Mouse (Mus musculus) hindbrain, embryonic 12.5 days (tissue): ENCODE data around the gene Kcnc1. TPM values are rescaled to one million over a fixed set of nuclear protein-coding genes. Genes with fewer than 3 reads are reported as not detected.

Experiments used
- ATAC-seq: fragments of 200-750 bp; cut with Nextera tagmentation; 2 replicates; pipeline ENCODE4 v1.8.0; 2017; ENCODE audit warnings: moderate TSS enrichment; ENCODE audit not compliant: low FRiP score
- H3K27ac ChIP-seq: fragments of 300-500 bp; sonication (generic); 2 replicates; pipeline ENCODE4 v1.5.1; 2016; ENCODE audit warnings: mild to moderate bottlenecking
- H3K27me3 ChIP-seq: fragments of 300-500 bp; sonication (generic); 2 replicates; pipeline ENCODE4 v1.6.1; 2016; ENCODE audit warnings: mild to moderate bottlenecking
- H3K36me3 ChIP-seq: fragments of 300-500 bp; sonication (generic); 2 replicates; pipeline ENCODE4 v1.6.1; 2016; ENCODE audit warnings: mild to moderate bottlenecking
- H3K4me1 ChIP-seq: fragments of 300-500 bp; sonication (generic); 2 replicates; pipeline ENCODE4 v1.6.1; 2016
- H3K4me2 ChIP-seq: fragments of 300-500 bp; sonication (generic); replicated peaks from 2 replicates; pipeline ENCODE4 v1.6.1; 2016; ENCODE audit warnings: mild to moderate bottlenecking
- H3K4me3 ChIP-seq: fragments of 300-500 bp; sonication (generic); 2 replicates; pipeline ENCODE4 v1.5.1; 2016; ENCODE audit warnings: mild to moderate bottlenecking
- H3K9ac ChIP-seq: fragments of 300-500 bp; sonication (generic); 2 replicates; pipeline ENCODE4 v1.6.1; 2016; ENCODE audit warnings: mild to moderate bottlenecking, moderate library complexity
- H3K9me3 ChIP-seq: fragments of 300-500 bp; sonication (generic); replicated peaks from 2 replicates; pipeline ENCODE4 v1.6.1; 2016; ENCODE audit warnings: mild to moderate bottlenecking
- WGBS: fragments of 180-500 bp; shearing (Covaris S2); methylation state at CpG from one replicate; pipeline ENCODE4 v1.1.7; 2016; 5-methylcytosine and 5-hydroxymethylcytosine counted together
- polyA plus RNA-seq: library from polyadenylated mRNA; unstranded; fragments of >200 nt; fragmentation: Nextera tagmentation; extraction: Ambion mirVana; gene quantifications from 2 replicates; pipeline ENCODE4 v1.2.1, GENCODE M21; 2016

The Kcnc1 gene
- polyA plus RNA-seq, 1 experiment from 2014 or later, result 9.8 TPM

- Histone ChIP-seq H3K4me2 (no peak overlapping the region), H3K4me3 (no peak overlapping the region), H3K27ac (no peak overlapping the region), H3K9me3 (no peaks in the 10 kb centered on the region), H3K4me1 (peaks cover 17% of the 10 kb centered on the region), H3K9ac (no peak overlapping the region), H3K36me3 (no peaks in the 10 kb centered on the region), H3K27me3 (peaks cover 4% of the 10 kb centered on the region; the same call in 1 of the 2 replicates)
- no peak for ATAC-seq
- 85% methylated on average over 5 of the region's 5 CpGs for WGBS
These were observed 16.5 kb downstream of the Kcnc1 start for GRCm38 (mm10) chr7:46412823-46413222.

GRCm38 (mm10) chr7:46413959-46414725 is 17.8 kb downstream of the Kcnc1 start:
- Histone ChIP-seq H3K36me3 (no peaks in the 10 kb centered on the region), H3K4me3 (no peak overlapping the region), H3K27ac (no peak overlapping the region), H3K4me1 (peaks cover 22% of the 10 kb centered on the region), H3K9me3 (no peaks in the 10 kb centered on the region), H3K27me3 (peaks cover 4% of the 10 kb centered on the region; the same call in 1 of the 2 replicates), H3K4me2 (no peak overlapping the region), H3K9ac (no peak overlapping the region)
- WGBS, result 73% methylated on average over 6 of the region's 6 CpGs
- ATAC-seq, result no peak

DNA sequence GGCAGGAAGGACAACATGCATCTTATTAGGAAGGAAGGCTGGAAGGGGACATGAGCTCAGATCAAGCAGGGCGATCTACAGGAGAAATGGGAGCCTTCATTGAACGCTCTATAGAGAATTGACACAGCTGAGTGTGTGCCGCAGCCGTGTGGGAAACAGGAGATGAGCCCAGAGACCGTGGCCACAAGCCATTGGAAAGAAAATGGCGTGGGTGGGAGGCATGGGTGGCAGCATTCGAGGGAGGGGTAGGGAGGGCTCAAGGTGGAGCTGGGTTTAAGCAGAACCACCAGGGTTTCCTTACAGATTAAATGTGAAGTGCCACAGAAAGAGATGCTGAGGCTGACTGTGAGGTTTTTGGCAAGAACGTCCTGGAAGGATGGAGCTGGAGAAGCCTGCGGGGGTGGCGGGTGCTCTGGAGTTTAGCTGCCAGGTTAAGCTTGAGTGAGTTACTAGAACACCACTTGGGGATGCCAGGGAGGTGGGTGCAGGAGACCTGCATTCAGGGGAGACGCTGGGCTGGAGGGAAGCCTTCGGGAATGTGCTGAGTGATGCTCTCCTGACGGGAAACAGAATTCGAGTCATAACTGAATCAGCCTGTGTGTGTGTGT is 19.6 kb downstream of the Kcnc1 start:
- no peak for ATAC-seq
- Histone ChIP-seq H3K9ac (no peak overlapping the region), H3K4me1 (peaks cover 17% of the 10 kb centered on the region), H3K9me3 (no peaks in the 10 kb centered on the region), H3K27ac (no peak overlapping the region), H3K27me3 (peaks cover 10% of the 10 kb centered on the region; the same call in 1 of the 2 replicates), H3K4me3 (no peak overlapping the region), H3K36me3 (no peaks in the 10 kb centered on the region), H3K4me2 (no peak overlapping the region)
- WGBS, result 74% methylated on average over 14 of the region's 14 CpGs

DNA sequence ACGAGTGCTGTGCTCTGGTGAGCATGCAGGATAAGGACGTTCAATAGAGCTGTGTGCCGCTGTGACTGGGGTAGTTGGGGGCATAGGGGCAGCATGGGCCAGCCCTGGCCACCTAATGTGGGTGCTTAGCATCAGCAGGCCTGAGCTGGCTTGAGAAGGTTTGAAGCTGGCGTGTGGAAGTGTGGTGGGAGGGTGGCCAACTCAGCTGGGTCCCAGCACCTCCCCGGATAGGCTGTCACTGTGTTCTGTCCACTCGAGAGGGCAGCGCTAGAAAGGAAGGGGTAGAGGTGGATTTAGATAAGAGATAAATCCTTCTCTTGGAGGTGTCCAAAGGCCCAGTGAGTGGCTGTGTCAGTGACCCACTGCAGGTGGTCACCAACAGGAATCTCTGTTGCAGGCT is 21.2 kb downstream of the Kcnc1 start:
- no peak overlapping the region for H3K27ac ChIP-seq
- no peak overlapping the region for H3K4me3 ChIP-seq
- WGBS, result 73% methylated on average over 7 of the region's 7 CpGs
- no peaks in the 10 kb centered on the region for H3K9me3 ChIP-seq
- no peak overlapping the region for H3K9ac ChIP-seq
- 0 out of 2 replicates have a peak, but pooled peaks cover 6% of the 10 kb centered on the region for H3K27me3 ChIP-seq
- no peak for ATAC-seq
- no peak overlapping the region for H3K4me2 ChIP-seq
- H3K4me1 ChIP-seq, result peaks cover 28% of the 10 kb centered on the region
- H3K36me3 ChIP-seq, result no peaks in the 10 kb centered on the region

DNA sequence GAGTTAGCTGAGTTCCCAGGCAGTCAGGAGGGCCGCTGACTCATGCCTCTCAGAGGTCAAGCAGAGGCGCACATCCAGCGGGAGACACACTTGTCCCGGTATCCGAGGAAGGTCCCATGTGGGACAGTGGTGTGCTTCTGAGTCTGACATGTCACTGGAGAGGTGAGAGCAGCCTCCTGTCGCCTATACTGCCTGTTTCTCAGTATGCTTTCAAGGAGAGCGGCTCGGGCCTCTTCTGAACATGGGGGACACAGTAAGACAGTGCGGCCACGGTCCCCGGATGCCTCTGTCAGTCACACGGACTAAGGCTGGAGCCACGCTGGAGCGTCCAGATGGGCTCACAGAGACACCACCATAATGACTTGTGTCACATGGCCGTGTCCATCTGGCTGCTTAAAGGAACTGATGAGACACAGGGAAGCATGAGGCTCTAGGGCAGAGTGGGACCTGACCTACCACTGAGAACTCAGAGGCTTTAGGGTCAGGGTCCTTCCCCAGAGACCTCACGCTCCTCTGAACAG is 21.9 kb downstream of the Kcnc1 start:
- Histone ChIP-seq H3K9ac (no peak overlapping the region), H3K27ac (no peak overlapping the region), H3K36me3 (no peaks in the 10 kb centered on the region), H3K4me3 (no peak overlapping the region), H3K4me2 (no peak overlapping the region), H3K27me3 (0 out of 2 replicates have a peak, but pooled peaks cover 6% of the 10 kb centered on the region), H3K4me1 (peaks cover 35% of the 10 kb centered on the region), H3K9me3 (no peaks in the 10 kb centered on the region)
- 66% methylated on average over 16 of the region's 16 CpGs for WGBS
- ATAC-seq, result 0 out of 2 replicates have a peak, but pooled peaks have one; percentile 26

DNA sequence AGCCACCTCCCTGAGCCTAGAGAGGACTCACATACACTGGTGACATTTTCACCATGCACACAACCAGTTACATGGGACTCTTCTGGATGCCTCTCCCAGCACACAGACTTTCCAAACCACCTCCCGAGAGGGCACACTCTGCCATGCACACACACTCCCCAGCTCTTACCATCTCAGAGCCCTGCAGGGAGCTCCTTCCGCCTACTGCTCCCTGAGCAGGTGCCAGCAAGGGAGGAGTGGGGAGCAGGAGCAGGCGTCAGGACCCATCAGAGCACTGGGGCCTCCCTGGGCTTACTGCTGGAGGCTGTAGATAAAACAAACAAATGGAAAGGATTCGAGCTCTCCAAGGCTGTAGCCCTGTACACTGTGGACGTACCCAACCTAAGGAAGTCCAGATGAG is 25.2 kb downstream of the Kcnc1 start:
- ATAC-seq, result peak; percentile 4; the same call in 1 of the 2 replicates
- H3K9me3 ChIP-seq, result no peaks in the 10 kb centered on the region
- peak overlapping the region; percentile 68 for H3K27ac ChIP-seq
- H3K4me2 ChIP-seq, result no peak overlapping the region
- 54% methylated on average over 5 of the region's 5 CpGs for WGBS
- 0 out of 2 replicates have a peak, but pooled peaks cover 8% of the 10 kb centered on the region for H3K27me3 ChIP-seq
- H3K4me3 ChIP-seq, result no peak overlapping the region
- no peaks in the 10 kb centered on the region for H3K36me3 ChIP-seq
- H3K4me1 ChIP-seq, result peaks cover 39% of the 10 kb centered on the region
- H3K9ac ChIP-seq, result 0 out of 2 replicates have a peak overlapping the region, but pooled peaks have one; percentile 2

DNA sequence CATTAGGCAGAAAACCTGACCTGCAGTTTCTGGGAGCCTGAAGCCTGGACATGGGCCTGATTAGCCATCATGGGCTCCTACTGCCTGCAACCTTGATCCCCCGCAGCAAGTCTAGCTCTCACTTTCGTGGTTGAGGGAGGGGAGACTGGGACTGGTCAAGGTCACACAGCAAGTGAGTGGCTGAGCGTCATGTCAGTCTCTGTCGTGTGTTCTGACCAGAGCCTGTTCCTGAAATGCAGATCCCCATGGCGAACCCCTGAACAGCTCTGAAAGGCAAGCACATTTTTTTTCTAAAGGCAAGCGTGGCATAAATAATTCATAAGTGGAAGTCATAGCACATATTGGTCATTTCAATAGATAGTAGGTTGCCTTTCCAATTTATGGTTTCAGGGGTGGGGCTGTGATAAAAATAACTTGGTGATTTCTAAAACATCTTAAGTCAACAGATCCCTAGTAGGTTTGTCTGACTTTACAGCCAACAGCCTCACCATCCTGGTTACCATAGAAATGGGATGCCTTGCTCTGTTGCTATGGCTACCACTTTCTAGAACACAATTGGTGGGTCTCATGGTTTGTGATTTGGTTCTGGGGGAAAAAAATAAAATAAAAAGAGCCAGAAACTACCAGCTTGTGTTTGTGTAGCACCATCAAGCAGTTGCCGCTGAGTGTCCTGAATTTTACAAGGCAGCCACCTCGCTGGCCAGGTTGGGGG is 25.9 kb downstream of the Kcnc1 start:
- peak; percentile 70 for ATAC-seq
- H3K9me3 ChIP-seq, result no peaks in the 10 kb centered on the region
- H3K27me3 ChIP-seq, result 0 out of 2 replicates have a peak, but pooled peaks cover 8% of the 10 kb centered on the region
- peaks cover 36% of the 10 kb centered on the region for H3K4me1 ChIP-seq
- 0 out of 2 replicates have a peak overlapping the region, but pooled peaks have one; percentile 2 for H3K9ac ChIP-seq
- peak overlapping the region; percentile 33 for H3K4me2 ChIP-seq
- no peaks in the 10 kb centered on the region for H3K36me3 ChIP-seq
- 37% methylated on average over 8 of the region's 8 CpGs for WGBS
- H3K27ac ChIP-seq, result peak overlapping the region; percentile 78
- no peak overlapping the region for H3K4me3 ChIP-seq

- Histone ChIP-seq H3K9me3 (no peaks in the 10 kb centered on the region), H3K4me1 (peaks cover 36% of the 10 kb centered on the region), H3K4me2 (peak overlapping the region; percentile 33), H3K36me3 (0 out of 2 replicates have a peak, but pooled peaks cover 5% of the 10 kb centered on the region), H3K4me3 (no peak overlapping the region), H3K27me3 (0 out of 2 replicates have a peak, but pooled peaks cover 8% of the 10 kb centered on the region), H3K27ac (peak overlapping the region; percentile 78), H3K9ac (no peak overlapping the region)
- ATAC-seq, result peak; percentile 76
- WGBS, result 50% methylated on average over 18 of the region's 18 CpGs
These were observed 26.6 kb downstream of the Kcnc1 start for GRCm38 (mm10) chr7:46422764-46423412.

GRCm38 (mm10) chr7:46423951-46424350 is 27.7 kb downstream of the Kcnc1 start:
- ATAC-seq, result no peak
- Histone ChIP-seq H3K36me3 (0 out of 2 replicates have a peak, but pooled peaks cover 7% of the 10 kb centered on the region), H3K9ac (no peak overlapping the region), H3K27ac (no peak overlapping the region), H3K9me3 (no peaks in the 10 kb centered on the region), H3K27me3 (0 out of 2 replicates have a peak, but pooled peaks cover 8% of the 10 kb centered on the region), H3K4me1 (peaks cover 27% of the 10 kb centered on the region), H3K4me2 (no peak overlapping the region), H3K4me3 (no peak overlapping the region)
- 77% methylated on average over 3 of the region's 3 CpGs for WGBS

DNA sequence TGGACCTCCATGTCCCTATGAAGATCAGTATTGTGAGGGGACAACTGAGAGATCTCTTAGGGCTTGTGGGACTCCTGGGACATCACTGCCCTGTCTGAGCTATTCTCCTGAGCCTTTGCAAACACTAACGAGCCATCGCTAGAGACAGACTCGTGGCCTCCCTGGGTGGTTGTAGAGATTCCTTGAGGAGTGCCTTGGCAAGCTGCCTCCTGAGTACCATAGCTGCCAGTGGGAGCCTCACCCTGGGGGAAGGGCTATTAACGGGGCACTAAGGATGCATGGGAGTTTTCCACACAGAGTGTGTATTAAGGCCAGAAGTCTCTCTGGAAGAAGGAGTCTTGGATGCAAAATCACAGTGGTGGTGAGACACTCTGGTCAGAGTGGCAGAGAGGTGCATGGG is 28.7 kb downstream of the Kcnc1 start:
- 0 out of 2 replicates have a peak, but pooled peaks cover 7% of the 10 kb centered on the region for H3K36me3 ChIP-seq
- 76% methylated on average over 4 of the region's 4 CpGs for WGBS
- no peaks in the 10 kb centered on the region for H3K9me3 ChIP-seq
- H3K4me1 ChIP-seq, result peaks cover 27% of the 10 kb centered on the region
- H3K27ac ChIP-seq, result no peak overlapping the region
- no peak overlapping the region for H3K9ac ChIP-seq
- no peak for ATAC-seq
- H3K4me2 ChIP-seq, result no peak overlapping the region
- H3K27me3 ChIP-seq, result 0 out of 2 replicates have a peak, but pooled peaks cover 8% of the 10 kb centered on the region
- H3K4me3 ChIP-seq, result no peak overlapping the region

DNA sequence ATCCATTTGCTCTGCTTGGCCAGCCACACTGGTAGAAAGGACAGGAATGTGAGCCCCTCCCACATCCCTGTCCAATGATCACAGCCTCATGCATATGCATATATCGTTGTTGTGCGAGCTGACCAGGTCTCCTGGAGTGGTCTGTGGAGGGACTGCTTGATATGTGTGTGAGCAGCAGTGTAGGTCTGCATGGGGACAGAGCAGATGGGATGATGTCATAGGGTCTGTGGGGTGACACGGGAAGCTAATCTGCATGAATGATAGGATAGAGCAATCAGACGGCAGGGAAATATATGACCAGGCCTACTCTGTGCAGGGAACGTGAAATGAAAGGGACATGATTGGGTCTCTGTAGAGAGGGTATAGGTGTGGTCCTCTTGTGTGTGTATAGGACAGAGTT is 37.6 kb downstream of the Kcnc1 start:
- H3K9ac ChIP-seq, result no peak overlapping the region
- no peak overlapping the region for H3K4me2 ChIP-seq
- no peaks in the 10 kb centered on the region for H3K27me3 ChIP-seq
- no peaks in the 10 kb centered on the region for H3K9me3 ChIP-seq
- H3K36me3 ChIP-seq, result no peaks in the 10 kb centered on the region
- H3K4me1 ChIP-seq, result peaks cover 7% of the 10 kb centered on the region
- peak; percentile 81 for ATAC-seq
- no peak overlapping the region for H3K4me3 ChIP-seq
- no peak overlapping the region for H3K27ac ChIP-seq
- whole genome bisulfite sequencing, result 47% methylated on average over 5 of the region's 5 CpGs
